Mouse (Mus musculus) cerebellum, adult 9-11 months (tissue): ENCODE results near the gene Pde2a.

Experiments
- DNase-seq: peaks from one replicate; pipeline ENCODE4 v3.0.0; 2022

Pde2a gene

DNA sequence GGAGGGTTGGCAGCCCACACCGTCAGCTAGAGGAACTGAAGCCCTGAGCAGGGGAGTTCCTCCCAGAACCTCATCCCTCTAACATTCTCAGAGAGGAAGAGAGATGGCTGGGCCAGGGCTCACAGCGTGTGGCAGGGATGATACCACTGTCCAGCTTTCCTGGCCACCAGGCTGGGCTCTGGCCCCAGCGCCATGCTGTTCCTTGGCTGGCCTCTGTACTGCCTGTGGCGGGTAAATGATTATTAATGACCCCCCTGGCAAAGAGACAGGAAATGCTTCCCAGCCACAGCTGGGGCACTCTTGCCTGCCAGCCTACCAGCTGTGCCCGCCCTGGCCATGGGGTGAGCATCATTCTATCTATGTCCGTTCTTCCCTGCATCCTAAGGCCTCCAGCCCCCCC, 33.6 kb downstream of the Pde2a start:
- DNase-seq, result no peak

- no peak for DNase-seq
Measured at GRCm38 (mm10) chr7:101456318-101456717, 34.8 kb downstream of the Pde2a start.

- DNase-seq, result no peak
Measured at GRCm38 (mm10) chr7:101456789-101457188, 35.3 kb downstream of the Pde2a start.

DNA sequence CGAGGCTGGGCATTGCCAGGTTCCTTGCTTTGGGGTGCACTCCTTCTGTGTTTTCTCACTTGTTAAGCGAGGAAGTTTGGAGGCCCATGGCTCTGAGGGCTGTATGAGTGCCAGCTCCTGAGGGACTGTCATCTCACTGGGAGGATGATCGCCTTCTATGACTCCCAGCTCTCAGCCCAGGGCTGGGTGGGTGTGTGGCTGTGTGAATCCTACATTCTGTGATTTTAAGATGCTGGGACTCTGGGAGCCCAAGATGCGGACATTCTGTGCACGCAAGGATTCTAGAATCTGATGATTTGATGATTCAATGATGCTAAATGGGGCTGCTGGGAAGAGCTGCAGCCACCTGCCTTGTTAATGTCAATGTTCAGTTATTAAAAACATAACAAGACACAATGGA, 35.8 kb downstream of the Pde2a start:
- DNase-seq, result no peak

DNA sequence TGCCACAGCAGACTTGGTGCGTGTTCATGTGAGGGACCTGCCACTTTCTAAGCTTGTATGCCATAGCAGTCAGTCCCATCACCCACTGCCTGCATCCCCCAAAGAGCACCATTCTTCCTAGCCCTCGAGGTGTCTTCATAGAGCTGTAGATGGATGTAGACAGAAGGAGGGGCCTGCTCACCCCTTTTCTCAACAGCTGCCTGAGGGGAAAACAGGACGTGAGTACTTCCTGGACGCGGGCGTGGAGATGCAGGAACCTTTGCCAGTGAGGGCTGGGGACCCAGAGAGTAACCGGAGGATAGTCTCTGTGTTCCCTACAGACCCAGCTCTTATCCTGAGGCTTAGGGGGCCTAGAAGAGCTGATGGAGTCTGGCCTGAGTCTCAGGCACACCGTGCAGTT, 36.3 kb downstream of the Pde2a start:
- DNase-seq, result no peak

DNA sequence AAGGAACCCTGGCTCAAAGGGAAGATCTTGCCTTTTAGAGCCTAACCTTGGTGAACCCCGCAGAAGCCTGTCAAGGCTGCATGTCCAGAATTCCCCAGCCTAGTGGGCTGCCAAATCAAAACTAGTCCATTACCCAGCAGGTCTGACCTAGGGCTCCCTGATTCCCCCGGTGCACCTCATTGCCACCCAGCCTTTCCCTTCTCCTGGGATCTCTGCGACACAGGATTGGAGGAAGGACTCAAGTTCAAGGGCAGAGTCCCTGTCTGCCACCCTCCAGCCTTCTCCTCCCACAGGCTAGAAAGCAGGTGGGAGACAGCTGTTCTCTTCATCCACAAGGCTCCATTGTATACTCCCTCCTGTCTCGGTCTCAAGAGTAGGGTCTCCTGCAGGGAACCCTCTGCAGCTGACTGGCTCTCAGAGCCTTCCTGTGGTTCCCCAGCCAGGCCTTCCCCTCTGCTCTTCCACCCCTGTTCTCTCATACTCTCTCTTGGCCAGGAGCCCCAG, 36.8 kb downstream of the Pde2a start:
- no peak for DNase-seq

- no peak for DNase-seq
Measured at GRCm38 (mm10) chr7:101459305-101459813, 37.9 kb downstream of the Pde2a start.

- DNase-seq, result no peak
Measured at GRCm38 (mm10) chr7:101459923-101460607, 38.6 kb downstream of the Pde2a start.

DNA sequence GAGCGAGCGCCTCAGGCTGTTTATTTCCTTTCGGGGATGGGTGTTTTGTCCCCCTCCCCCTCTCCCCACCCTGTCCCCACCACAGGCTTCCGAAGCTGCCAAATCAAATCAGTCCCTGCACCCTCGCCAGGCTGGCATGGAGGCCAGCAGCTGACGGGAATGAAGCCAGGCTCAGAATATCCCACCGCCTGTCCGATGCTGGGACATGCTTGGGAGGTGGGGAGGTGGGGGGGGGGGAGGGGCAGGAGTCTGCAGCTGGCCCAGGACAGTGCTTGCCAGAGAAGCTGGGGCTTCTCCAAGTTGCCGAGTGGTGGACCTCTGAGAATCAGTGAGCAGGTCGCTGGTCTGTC, 39.1 kb downstream of the Pde2a start:
- no peak for DNase-seq

- DNase-seq, result no peak
Measured at GRCm38 (mm10) chr7:101461571-101461970, 40.1 kb downstream of the Pde2a start.

GRCm38 (mm10) chr7:101462327-101463068, 41.0 kb downstream of the Pde2a start:
- DNase-seq, result no peak

GRCm38 (mm10) chr7:101463665-101464271, 42.3 kb downstream of the Pde2a start:
- DNase-seq, result no peak

DNA sequence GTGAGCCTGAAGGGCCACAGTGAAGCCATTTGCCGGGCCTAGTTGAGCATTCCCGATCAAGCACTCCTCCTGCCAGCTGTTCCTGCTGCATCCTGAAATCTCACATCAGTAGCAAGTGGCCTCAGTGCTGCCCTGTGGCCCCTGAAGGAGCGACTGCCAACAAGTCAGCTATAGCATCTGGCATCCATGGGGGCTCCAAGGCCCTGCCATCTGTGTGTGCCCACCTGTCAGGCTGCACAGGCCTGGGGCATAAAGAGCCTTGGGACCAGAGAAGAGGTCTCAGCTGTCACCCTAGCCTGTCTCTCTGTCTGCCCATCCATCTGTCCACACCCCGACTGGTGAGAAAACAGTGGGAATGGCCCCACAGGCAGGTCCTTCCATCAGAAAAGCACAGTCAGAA, 43.4 kb downstream of the Pde2a start:
- DNase-seq, result no peak

GRCm38 (mm10) chr7:101465392-101465791, 43.9 kb downstream of the Pde2a start:
- no peak for DNase-seq

DNA sequence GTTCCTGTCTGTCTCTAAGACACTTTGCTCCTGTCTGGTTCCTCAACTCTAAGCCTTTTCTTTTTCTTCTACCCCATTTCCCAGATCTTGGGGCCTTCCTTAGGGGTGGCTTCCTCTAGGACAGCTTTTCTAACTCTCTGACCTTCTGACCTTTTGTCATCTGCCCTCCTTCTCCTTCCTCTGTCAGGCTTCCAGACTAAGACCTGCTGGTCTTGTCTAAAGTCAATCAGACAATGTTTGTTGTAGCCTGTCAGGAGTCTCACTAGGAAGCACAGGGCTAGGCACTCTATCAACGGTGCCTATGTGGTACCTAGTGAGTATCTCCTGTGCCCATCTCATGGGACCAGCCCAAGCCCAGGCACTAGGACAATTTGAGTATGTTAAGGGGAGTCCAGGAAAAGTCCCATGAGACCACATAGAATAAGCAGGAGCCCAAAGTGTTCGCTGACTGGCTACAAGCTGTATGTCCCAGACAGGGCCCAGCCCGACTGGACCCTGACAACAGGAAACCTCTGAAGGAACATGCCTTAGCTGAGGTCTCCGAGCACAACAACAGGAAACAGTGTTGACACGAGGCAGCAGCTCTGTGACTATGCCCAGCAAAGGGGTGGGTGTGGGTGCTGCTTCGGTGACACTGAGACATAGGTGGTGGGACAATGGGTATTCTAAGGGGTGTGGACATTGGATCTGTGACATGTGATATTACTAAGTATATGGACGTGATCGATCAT, 44.5 kb downstream of the Pde2a start:
- no peak for DNase-seq

DNA sequence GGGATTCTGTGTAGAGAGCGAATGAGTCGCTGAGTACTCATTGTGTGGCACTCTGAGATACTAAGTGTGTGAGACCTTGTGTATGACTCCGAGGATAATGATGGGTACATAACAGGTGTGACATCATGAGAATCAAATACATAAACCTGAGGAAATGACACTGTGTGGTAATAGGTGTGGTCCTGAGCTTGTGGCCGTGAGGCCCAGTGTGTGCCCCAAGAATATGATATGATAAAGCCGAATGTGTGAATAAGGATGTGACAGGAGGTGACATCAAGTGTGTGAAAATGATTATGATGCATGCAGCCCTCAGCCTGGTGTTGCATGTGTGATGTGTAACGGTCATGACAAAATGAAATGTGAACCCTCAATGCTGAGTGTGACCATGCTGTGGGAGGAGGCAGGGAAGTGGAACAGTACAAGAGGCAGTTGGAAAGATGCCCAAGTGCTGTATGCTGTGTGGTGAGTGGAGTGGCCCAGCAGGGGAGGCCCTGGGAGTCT, 45.1 kb downstream of the Pde2a start:
- no peak for DNase-seq

DNA sequence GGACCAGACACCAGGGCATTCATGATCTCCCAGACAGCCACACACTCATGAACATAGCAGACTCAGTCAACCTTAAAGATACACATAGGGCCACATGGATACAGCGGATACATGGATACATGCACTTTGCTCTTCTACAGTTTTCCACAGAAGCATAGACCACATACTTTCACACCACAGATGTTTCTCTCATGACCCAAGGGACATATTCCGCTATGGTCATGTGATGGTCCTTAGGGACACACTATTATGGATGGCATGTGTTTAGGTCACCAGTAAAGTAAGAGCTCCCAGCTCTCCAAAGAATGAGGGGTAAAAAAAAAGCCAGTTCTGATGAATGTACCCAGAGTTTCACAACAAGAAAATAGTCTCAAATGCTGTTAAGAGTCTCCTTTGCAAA, 49.9 kb downstream of the Pde2a start:
- no peak for DNase-seq

DNA sequence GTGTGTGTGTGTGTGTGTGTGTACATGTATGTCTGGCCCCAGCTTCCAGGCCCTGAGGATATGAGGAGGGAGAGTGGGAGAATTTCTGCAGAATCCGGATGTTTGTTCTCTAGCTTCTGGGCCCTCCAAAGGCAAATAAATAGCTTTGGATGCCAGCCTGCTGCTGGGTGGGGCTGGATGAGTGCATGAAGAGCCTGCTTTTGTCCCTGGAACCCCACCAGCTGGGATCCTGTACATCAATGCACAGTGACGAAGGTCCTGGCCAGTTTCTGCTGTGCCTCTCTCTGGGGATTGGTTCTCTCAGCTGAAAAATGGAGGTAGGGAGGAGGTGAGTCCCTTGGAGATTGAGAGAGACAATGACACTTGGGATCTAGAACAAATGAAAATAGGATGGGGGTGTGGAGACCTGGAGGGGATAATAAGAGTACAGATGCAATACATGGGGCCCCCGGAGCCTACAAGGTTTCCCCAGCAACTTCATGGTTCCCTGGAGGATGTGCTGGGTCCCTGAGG, 50.5 kb downstream of the Pde2a start:
- DNase-seq, result no peak

DNA sequence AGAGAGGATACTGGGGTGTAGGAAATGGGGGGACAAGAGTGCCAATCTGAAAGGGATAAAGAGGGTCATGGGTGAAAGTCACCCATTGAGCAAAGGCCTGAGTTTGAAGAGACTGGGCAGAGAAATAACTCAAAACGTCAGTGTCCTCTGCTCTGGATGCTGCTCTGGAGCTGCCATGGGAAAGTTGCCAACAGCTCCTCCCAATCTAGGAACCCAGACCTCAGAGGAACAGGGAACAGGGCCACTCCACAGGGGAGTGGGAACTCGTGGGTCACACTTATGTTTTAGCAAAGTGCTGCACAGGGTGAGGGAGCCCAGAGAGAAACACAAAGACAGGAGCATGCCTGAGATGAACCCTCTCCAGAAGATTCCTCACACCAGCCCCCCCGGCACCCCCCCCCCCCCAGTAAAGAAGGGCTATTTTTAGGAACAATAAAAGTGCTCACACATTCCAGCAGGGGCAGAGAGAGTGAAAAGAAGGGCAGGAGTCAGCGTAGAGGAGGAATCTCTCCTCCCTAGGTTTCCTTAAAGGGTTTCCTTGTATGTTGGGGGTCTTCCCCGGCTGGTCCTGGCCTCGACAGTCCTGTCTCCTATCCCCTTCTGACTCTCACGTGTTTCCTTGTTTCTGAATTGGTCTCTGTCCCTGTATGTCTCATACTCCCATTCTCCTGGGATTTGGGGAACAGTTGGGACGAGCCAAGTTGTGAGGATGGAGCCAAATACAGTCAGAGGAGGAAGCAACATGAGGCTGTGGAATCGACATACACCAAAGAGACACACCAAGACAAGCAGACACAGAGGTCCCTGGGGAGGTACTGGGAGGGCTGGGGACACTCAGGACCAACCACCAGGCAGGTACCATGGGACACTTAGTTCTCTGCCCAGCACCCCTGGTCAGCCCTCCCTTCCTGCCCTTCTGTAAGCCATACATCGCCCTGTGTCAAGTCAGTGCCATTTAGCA, 51.4 kb downstream of the Pde2a start:
- DNase-seq, result no peak

DNA sequence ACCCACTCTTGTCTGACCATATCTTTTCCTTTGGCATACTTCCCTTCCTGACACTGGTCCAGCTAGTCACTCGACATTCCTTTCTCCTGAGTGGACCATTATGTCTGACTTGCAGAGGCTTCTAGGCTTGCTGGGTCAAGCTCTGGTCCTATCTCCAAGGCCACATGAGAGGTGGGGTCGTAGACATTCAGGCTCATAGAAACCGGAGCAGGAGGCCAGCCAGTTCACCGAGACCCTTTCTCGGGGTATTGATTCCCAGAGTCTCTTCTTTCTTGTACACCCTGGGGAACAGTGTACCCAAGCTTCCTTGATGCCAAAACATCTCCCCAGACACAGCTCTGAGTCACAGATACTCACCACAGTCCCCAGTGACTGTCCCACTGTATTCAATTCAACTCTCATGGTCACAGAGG, 52.9 kb downstream of the Pde2a start:
- DNase-seq, result no peak

DNA sequence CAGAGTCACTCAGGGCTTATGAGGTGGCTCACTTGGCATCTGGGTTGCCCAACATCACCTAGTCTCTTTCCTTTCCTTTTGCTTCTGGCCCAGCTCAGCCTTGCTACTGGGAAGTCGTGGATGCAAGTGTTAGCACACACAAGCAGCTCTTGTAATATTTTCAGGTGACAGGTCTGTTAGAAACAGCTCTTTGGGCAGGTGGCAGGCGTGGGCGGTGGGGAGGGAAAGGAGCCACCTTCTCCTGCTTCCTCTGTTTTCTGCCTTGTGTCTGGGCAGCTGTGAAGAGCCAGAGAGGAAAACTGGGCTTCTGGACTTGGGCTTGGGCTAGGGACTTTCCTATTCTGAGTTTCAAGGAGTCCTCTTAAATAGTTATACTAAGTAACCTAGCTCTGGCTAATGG, 54.5 kb downstream of the Pde2a start:
- DNase-seq, result no peak

- no peak for DNase-seq
Measured at GRCm38 (mm10) chr7:101476493-101476892, 55.0 kb downstream of the Pde2a start.
